Mouse (Mus musculus): Measurements from ENCODE around the gene Fam49a.

Fam49a gene

GRCm38 (mm10) chr12:12270495-12270894 lies 8.6 kb downstream of the Fam49a start:
- DNase-seq (ENCODE audit: low spot score in 2 of 2) = no peak

- DNase-seq (ENCODE audit: low spot score in 2 of 2) = no peak
These were observed 12.2 kb downstream of the Fam49a start for GRCm38 (mm10) chr12:12274115-12274514.

- no peak for DNase-seq (ENCODE audit: low spot score in 2 of 2)
These were observed 13.3 kb downstream of the Fam49a start for GRCm38 (mm10) chr12:12275124-12275779.

GRCm38 (mm10) chr12:12277741-12278463 lies 16.0 kb downstream of the Fam49a start:
- DNase-seq (ENCODE audit: low spot score in 2 of 2) = no peak

- DNase-seq (ENCODE audit: low spot score in 2 of 2) = no peak
These were observed 16.5 kb downstream of the Fam49a start for GRCm38 (mm10) chr12:12278464-12278872.

GRCm38 (mm10) chr12:12283702-12284288 lies 21.9 kb downstream of the Fam49a start:
- no peak for DNase-seq (ENCODE audit: low spot score in 2 of 2)

- DNase-seq (ENCODE audit: low spot score in 2 of 2) = no peak
These were observed 22.6 kb downstream of the Fam49a start for GRCm38 (mm10) chr12:12284521-12284920.

GRCm38 (mm10) chr12:12287131-12287786 lies 25.3 kb downstream of the Fam49a start:
- DNase-seq (ENCODE audit: low spot score in 2 of 2) = peak in 1 of 2 experiments; percentile 59

GRCm38 (mm10) chr12:12287787-12288132 lies 25.8 kb downstream of the Fam49a start:
- DNase-seq (ENCODE audit: low spot score in 2 of 2) = no peak

- DNase-seq (ENCODE audit: low spot score in 2 of 2) = no peak
These were observed 26.6 kb downstream of the Fam49a start for GRCm38 (mm10) chr12:12288586-12288985.

- DNase-seq (ENCODE audit: low spot score in 2 of 2) = no peak
These were observed 27.7 kb downstream of the Fam49a start for GRCm38 (mm10) chr12:12289636-12290035.

GRCm38 (mm10) chr12:12292043-12292618 lies 30.2 kb downstream of the Fam49a start:
- DNase-seq (ENCODE audit: low spot score in 2 of 2) = no peak

GRCm38 (mm10) chr12:12294380-12295171 lies 32.6 kb downstream of the Fam49a start:
- DNase-seq (ENCODE audit: low spot score in 2 of 2) = no peak

- DNase-seq (ENCODE audit: low spot score in 2 of 2) = no peak
These were observed 36.5 kb downstream of the Fam49a start for GRCm38 (mm10) chr12:12298451-12298850.

GRCm38 (mm10) chr12:12299303-12299702 lies 37.4 kb downstream of the Fam49a start:
- no peak for DNase-seq (ENCODE audit: low spot score in 2 of 2)

- DNase-seq (ENCODE audit: low spot score in 2 of 2) = no peak
These were observed 39.2 kb downstream of the Fam49a start for GRCm38 (mm10) chr12:12301149-12301548.

GRCm38 (mm10) chr12:12301815-12302214 lies 39.9 kb downstream of the Fam49a start:
- DNase-seq (ENCODE audit: low spot score in 2 of 2) = no peak

- DNase-seq (ENCODE audit: low spot score in 2 of 2) = no peak
These were observed 44.3 kb downstream of the Fam49a start for GRCm38 (mm10) chr12:12306214-12306613.

- no peak for DNase-seq (ENCODE audit: low spot score in 2 of 2)
These were observed 44.9 kb downstream of the Fam49a start for GRCm38 (mm10) chr12:12306814-12307213.

- no peak for DNase-seq (ENCODE audit: low spot score in 2 of 2)
These were observed 45.3 kb downstream of the Fam49a start for GRCm38 (mm10) chr12:12307245-12307644.

- no peak for DNase-seq (ENCODE audit: low spot score in 2 of 2)
These were observed 51.5 kb downstream of the Fam49a start for GRCm38 (mm10) chr12:12313437-12313836.

Data from frontal cortex, postnatal 36 days (tissue).